Mouse (Mus musculus): Measurements from ENCODE around the gene Akap6. TPM values are rescaled to one million over a fixed set of nuclear protein-coding genes. Genes with fewer than 3 reads are reported as not detected.
A peak's percentile ranks its signal among the peaks of the same experiment; 100 is the strongest.

Akap6 gene
- polyA plus RNA-seq (2015; fragmentation: Nextera tagmentation; extraction: Ambion mirVana) = 0.11 and 0.15 TPM in 2 replicates

GRCm38 (mm10) chr12:52699146-52699545 lies at the start of gene Akap6:
Gene Akap6, plus strand, starts transcription at chr12:52699383.
- no peak for DNase-seq (ENCODE audit: low spot score)
- no peaks in the 10 kb centered on the region for H3K9me3 ChIP-seq (replicated peaks; ENCODE audit: low read length)

GRCm38 (mm10) chr12:52662907-52663790 lies 36.0 kb upstream of the Akap6 start:
- 63% methylated on average over 7 of the region's 7 CpGs for WGBS
- no peaks in the 10 kb centered on the region for H3K36me3 ChIP-seq (ENCODE audit: insufficient read depth, low read length)
- no peak for DNase-seq (ENCODE audit: low spot score)
- H3K4me1 ChIP-seq (replicated peaks; ENCODE audit: insufficient read depth, low read length) = no peaks in the 10 kb centered on the region
- no peaks in the 10 kb centered on the region for H3K9me3 ChIP-seq (replicated peaks; ENCODE audit: low read length)
- no peaks in the 10 kb centered on the region for H3K27me3 ChIP-seq (ENCODE audit: insufficient read depth, low read length)
- H3K4me3 ChIP-seq (replicated peaks; ENCODE audit: low read depth, low read length) = no peak overlapping the region
- no peak overlapping the region for H3K27ac ChIP-seq
- no peak for TF ChIP-seq CTCF (IDR thresholded peaks at IDR 0.05; ENCODE audit: low read depth)
- ATAC-seq (replicated peaks; ENCODE audit: low FRiP score, low read depth) = no peak
- H3K9ac ChIP-seq (ENCODE audit: low read depth, low read length) = no peak overlapping the region
- no peak overlapping the region for H3K4me2 ChIP-seq (ENCODE audit: low read length)

More at GRCm38 (mm10) chr12:52699146-52699545, at the start of gene Akap6:
- H3K4me1 ChIP-seq (replicated peaks; ENCODE audit: insufficient read depth, low read length) = peaks cover 9% of the 10 kb centered on the region; the same call in 1 of the 2 replicates
- no peaks in the 10 kb centered on the region for H3K36me3 ChIP-seq (ENCODE audit: insufficient read depth, low read length)
- no peaks in the 10 kb centered on the region for H3K27me3 ChIP-seq (ENCODE audit: insufficient read depth, low read length)
- H3K27ac ChIP-seq = no peak within 1 kb of the TSS
- peak within 1 kb of the TSS; percentile 59; the same call in 1 of the 2 replicates for H3K4me2 ChIP-seq (ENCODE audit: low read length)
- no peak within 1 kb of the TSS for H3K9ac ChIP-seq (ENCODE audit: low read depth, low read length)
- no peak within 1 kb of the TSS for H3K4me3 ChIP-seq (replicated peaks; ENCODE audit: low read depth, low read length)
- ATAC-seq (replicated peaks; ENCODE audit: low FRiP score, low read depth) = no peak
- WGBS = 55% methylated on average over 6 of the region's 6 CpGs
- no peak for TF ChIP-seq CTCF (IDR thresholded peaks at IDR 0.05; ENCODE audit: low read depth)

GRCm38 (mm10) chr12:52664944-52665343 lies 34.2 kb upstream of the Akap6 start:
- no peak for TF ChIP-seq CTCF (IDR thresholded peaks at IDR 0.05; ENCODE audit: low read depth)
- ATAC-seq (replicated peaks; ENCODE audit: low FRiP score, low read depth) (no peak), DNase-seq (ENCODE audit: low spot score) (no peak)
- H3K9me3 ChIP-seq (replicated peaks; ENCODE audit: low read length) = no peaks in the 10 kb centered on the region
- H3K9ac ChIP-seq (ENCODE audit: low read depth, low read length) = no peak overlapping the region
- H3K27ac ChIP-seq = no peak overlapping the region
- 79% methylated on average over 5 of the region's 5 CpGs for WGBS
- H3K27me3 ChIP-seq (ENCODE audit: insufficient read depth, low read length) = no peaks in the 10 kb centered on the region
- no peak overlapping the region for H3K4me3 ChIP-seq (replicated peaks; ENCODE audit: low read depth, low read length)
- no peaks in the 10 kb centered on the region for H3K36me3 ChIP-seq (ENCODE audit: insufficient read depth, low read length)
- H3K4me1 ChIP-seq (replicated peaks; ENCODE audit: insufficient read depth, low read length) = no peaks in the 10 kb centered on the region
- H3K4me2 ChIP-seq (ENCODE audit: low read length) = no peak overlapping the region

- 0 out of 2 replicates have a peak overlapping the region, but pooled peaks have one; percentile 9 for H3K27ac ChIP-seq
- peak overlapping the region; percentile 23; the same call in 1 of the 2 replicates for H3K4me2 ChIP-seq (ENCODE audit: low read length)
- peak; percentile 82 for DNase-seq (ENCODE audit: low spot score)
- no peak overlapping the region for H3K9ac ChIP-seq (ENCODE audit: low read depth, low read length)
- no peaks in the 10 kb centered on the region for H3K36me3 ChIP-seq (ENCODE audit: insufficient read depth, low read length)
- no peak for TF ChIP-seq CTCF (IDR thresholded peaks at IDR 0.05; ENCODE audit: low read depth)
- H3K4me1 ChIP-seq (replicated peaks; ENCODE audit: insufficient read depth, low read length) = 0 out of 2 replicates have a peak, but pooled peaks cover 6% of the 10 kb centered on the region
- H3K4me3 ChIP-seq (replicated peaks; ENCODE audit: low read depth, low read length) = no peak overlapping the region
- no peaks in the 10 kb centered on the region for H3K27me3 ChIP-seq (ENCODE audit: insufficient read depth, low read length)
- ATAC-seq (replicated peaks; ENCODE audit: low FRiP score, low read depth) = peak; percentile 66
- H3K9me3 ChIP-seq (replicated peaks; ENCODE audit: low read length) = no peaks in the 10 kb centered on the region
- WGBS = 6% methylated on average over 7 of the region's 7 CpGs
Observed at GRCm38 (mm10) chr12:52671436-52671835, 27.7 kb upstream of the Akap6 start.

- Histone ChIP-seq H3K4me3 (replicated peaks; ENCODE audit: low read depth, low read length) (no peak overlapping the region), H3K4me1 (replicated peaks; ENCODE audit: insufficient read depth, low read length) (0 out of 2 replicates have a peak, but pooled peaks cover 6% of the 10 kb centered on the region), H3K4me2 (ENCODE audit: low read length) (peak overlapping the region; percentile 23; the same call in 1 of the 2 replicates), H3K27me3 (ENCODE audit: insufficient read depth, low read length) (no peaks in the 10 kb centered on the region), H3K9me3 (replicated peaks; ENCODE audit: low read length) (no peaks in the 10 kb centered on the region), H3K36me3 (ENCODE audit: insufficient read depth, low read length) (no peaks in the 10 kb centered on the region), H3K27ac (0 out of 2 replicates have a peak overlapping the region, but pooled peaks have one; percentile 9), H3K9ac (ENCODE audit: low read depth, low read length) (no peak overlapping the region)
- 33% methylated on average over 6 of the region's 6 CpGs for WGBS
- ATAC-seq (replicated peaks; ENCODE audit: low FRiP score, low read depth) (no peak), DNase-seq (ENCODE audit: low spot score) (peak; percentile 9)
- no peak for TF ChIP-seq CTCF (IDR thresholded peaks at IDR 0.05; ENCODE audit: low read depth)
Observed at GRCm38 (mm10) chr12:52671943-52672342, 27.2 kb upstream of the Akap6 start.

GRCm38 (mm10) chr12:52673361-52673960 lies 25.7 kb upstream of the Akap6 start:
- Histone ChIP-seq H3K27ac (no peak overlapping the region), H3K4me1 (replicated peaks; ENCODE audit: insufficient read depth, low read length) (0 out of 2 replicates have a peak, but pooled peaks cover 6% of the 10 kb centered on the region), H3K9me3 (replicated peaks; ENCODE audit: low read length) (no peaks in the 10 kb centered on the region; the same call in 1 of the 2 replicates), H3K9ac (ENCODE audit: low read depth, low read length) (no peak overlapping the region), H3K27me3 (ENCODE audit: insufficient read depth, low read length) (no peaks in the 10 kb centered on the region), H3K4me2 (ENCODE audit: low read length) (no peak overlapping the region), H3K4me3 (replicated peaks; ENCODE audit: low read depth, low read length) (no peak overlapping the region), H3K36me3 (ENCODE audit: insufficient read depth, low read length) (no peaks in the 10 kb centered on the region)
- peak; percentile 29 for DNase-seq (ENCODE audit: low spot score)
- TF ChIP-seq CTCF (IDR thresholded peaks at IDR 0.05; ENCODE audit: low read depth) = no peak
- no peak for ATAC-seq (replicated peaks; ENCODE audit: low FRiP score, low read depth)
- 47% methylated on average over 6 of the region's 6 CpGs for WGBS
